Mouse (Mus musculus): Measurements from ENCODE around the gene Slc39a5. TPM values are rescaled to one million over a fixed set of nuclear protein-coding genes. Genes with fewer than 3 reads are reported as not detected.
A peak's percentile ranks its signal among the peaks of the same experiment; 100 is the strongest.

The Slc39a5 gene
- polyA plus RNA-seq, 1 experiment from 2014 or later = not detected

DNA sequence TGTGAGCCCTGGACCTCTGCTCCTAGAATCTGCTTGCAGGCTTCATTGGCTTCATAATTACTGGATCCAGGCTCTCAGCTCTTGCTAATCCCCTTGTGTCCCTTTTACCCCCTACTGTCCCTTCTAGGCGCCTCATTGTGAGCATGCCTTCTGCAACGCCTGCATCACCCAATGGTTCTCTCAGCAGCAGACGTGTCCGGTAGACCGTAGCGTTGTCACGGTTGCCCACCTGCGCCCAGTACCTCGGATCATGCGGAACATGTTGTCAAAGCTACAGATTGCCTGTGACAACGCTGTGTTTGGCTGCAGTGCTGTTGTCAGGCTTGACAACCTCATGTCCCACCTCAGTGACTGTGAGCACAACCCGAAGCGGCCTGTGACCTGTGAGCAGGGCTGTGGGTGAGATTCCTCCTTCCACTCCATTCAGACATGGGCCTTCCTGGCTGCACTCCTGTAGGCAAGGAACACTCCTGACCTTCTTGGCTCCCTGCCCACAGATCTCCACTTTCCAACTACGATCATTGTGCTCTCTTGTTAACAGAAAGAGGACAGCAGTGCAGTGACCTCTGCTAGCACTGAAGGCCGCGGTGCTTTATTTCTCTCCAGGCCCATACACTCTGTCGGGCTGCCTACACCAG, 34.3 kb upstream of the Slc39a5 start:
- no peak overlapping the region for H3K4me3 ChIP-seq (replicated peaks; ENCODE audit: low read length)
- H3K36me3 ChIP-seq (replicated peaks; ENCODE audit: control insufficient read depth, insufficient read depth) = peaks cover 92% of the 10 kb centered on the region
- no peaks in the 10 kb centered on the region for H3K4me1 ChIP-seq (replicated peaks; ENCODE audit: control insufficient read depth, insufficient read depth, low read length)
- H3K9me3 ChIP-seq (ENCODE audit: control insufficient read depth, low read length) = no peaks in the 10 kb centered on the region
- peak overlapping the region; percentile 12; the same call in 1 of the 2 replicates for H3K9ac ChIP-seq
- no peak for DNase-seq (ENCODE audit: low spot score)
- ATAC-seq (ENCODE audit: low FRiP score) = no peak
- no peak overlapping the region for H3K4me2 ChIP-seq (replicated peaks)
- H3K27ac ChIP-seq = peak overlapping the region; percentile 38; the same call in 1 of the 2 replicates
- no peaks in the 10 kb centered on the region for H3K27me3 ChIP-seq (ENCODE audit: control insufficient read depth, insufficient read depth, low read length)
- WGBS = 68% methylated on average over 17 of the region's 17 CpGs

DNA sequence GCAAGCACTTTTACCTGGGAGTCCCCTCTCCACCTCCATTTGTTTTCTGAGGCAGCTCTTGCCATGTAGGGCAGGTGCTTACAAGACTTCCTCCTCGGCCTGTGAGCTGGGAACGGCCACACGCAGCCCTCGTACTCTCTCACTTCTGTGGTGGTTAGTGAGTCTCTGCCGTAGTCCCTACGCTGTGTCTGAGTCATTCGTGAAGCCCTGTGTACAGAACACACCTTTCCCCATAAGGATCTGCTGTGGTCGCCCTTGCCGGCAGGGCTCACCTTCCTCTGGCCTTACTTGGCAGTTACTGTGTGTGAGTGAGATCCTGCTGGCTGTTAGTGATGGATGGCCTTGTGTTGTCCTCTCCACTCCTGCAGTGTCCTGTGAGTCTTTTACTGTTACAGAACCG, 33.7 kb upstream of the Slc39a5 start:
- no peak overlapping the region for H3K9ac ChIP-seq
- DNase-seq (ENCODE audit: low spot score) (no peak), ATAC-seq (ENCODE audit: low FRiP score) (no peak)
- H3K27me3 ChIP-seq (ENCODE audit: control insufficient read depth, insufficient read depth, low read length) = no peaks in the 10 kb centered on the region
- H3K4me3 ChIP-seq (replicated peaks; ENCODE audit: low read length) = no peak overlapping the region
- H3K36me3 ChIP-seq (replicated peaks; ENCODE audit: control insufficient read depth, insufficient read depth) = peaks cover 92% of the 10 kb centered on the region
- no peak overlapping the region for H3K27ac ChIP-seq
- no peaks in the 10 kb centered on the region for H3K4me1 ChIP-seq (replicated peaks; ENCODE audit: control insufficient read depth, insufficient read depth, low read length)
- H3K4me2 ChIP-seq (replicated peaks) = no peak overlapping the region
- WGBS = 93% methylated on average over 10 of the region's 10 CpGs
- H3K9me3 ChIP-seq (ENCODE audit: control insufficient read depth, low read length) = no peaks in the 10 kb centered on the region

GRCm38 (mm10) chr10:128433417-128433816, 32.4 kb upstream of the Slc39a5 start:
- H3K36me3 ChIP-seq (replicated peaks; ENCODE audit: control insufficient read depth, insufficient read depth) = peaks cover 92% of the 10 kb centered on the region
- no peak overlapping the region for H3K9ac ChIP-seq
- 98% methylated on average over 2 of the region's 2 CpGs for WGBS

GRCm38 (mm10) chr10:128429454-128429853, 28.4 kb upstream of the Slc39a5 start:
- ATAC-seq (ENCODE audit: low FRiP score) = no peak
- H3K36me3 ChIP-seq (replicated peaks; ENCODE audit: control insufficient read depth, insufficient read depth) = peaks cover 85% of the 10 kb centered on the region
- no peak overlapping the region for H3K4me2 ChIP-seq (replicated peaks)

More at GRCm38 (mm10) chr10:128433417-128433816, 32.4 kb upstream of the Slc39a5 start:
- no peak overlapping the region for H3K27ac ChIP-seq
- no peak overlapping the region for H3K4me2 ChIP-seq (replicated peaks)
- DNase-seq (ENCODE audit: low spot score) = no peak
- no peaks in the 10 kb centered on the region for H3K4me1 ChIP-seq (replicated peaks; ENCODE audit: control insufficient read depth, insufficient read depth, low read length)
- no peak overlapping the region for H3K4me3 ChIP-seq (replicated peaks; ENCODE audit: low read length)
- no peak for ATAC-seq (ENCODE audit: low FRiP score)
- no peaks in the 10 kb centered on the region for H3K27me3 ChIP-seq (ENCODE audit: control insufficient read depth, insufficient read depth, low read length)
- no peaks in the 10 kb centered on the region for H3K9me3 ChIP-seq (ENCODE audit: control insufficient read depth, low read length)

DNA sequence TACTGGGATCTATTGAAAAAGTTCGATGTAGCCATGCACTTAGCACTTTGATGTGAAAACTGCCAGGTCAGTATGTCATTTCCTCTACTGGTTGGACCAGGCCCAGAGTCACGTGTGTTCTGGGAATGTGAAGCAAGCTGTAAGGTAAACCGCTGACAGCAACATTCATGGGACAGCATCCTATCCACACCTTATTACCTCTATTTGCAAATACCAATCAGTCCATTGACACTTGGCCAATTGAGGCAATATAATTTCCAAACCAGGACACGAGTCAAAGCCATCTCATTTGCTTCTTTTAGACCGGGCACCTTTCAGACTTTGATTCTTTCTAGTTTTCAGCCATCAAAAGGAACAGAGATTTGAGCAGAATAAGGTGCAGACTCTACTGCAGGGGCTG, 28.0 kb upstream of the Slc39a5 start:
- 94% methylated on average over 5 of the region's 5 CpGs for WGBS
- DNase-seq (ENCODE audit: low spot score) (no peak), ATAC-seq (ENCODE audit: low FRiP score) (no peak)
- Histone ChIP-seq H3K27me3 (ENCODE audit: control insufficient read depth, insufficient read depth, low read length) (no peaks in the 10 kb centered on the region), H3K4me1 (replicated peaks; ENCODE audit: control insufficient read depth, insufficient read depth, low read length) (no peaks in the 10 kb centered on the region), H3K27ac (no peak overlapping the region), H3K4me3 (replicated peaks; ENCODE audit: low read length) (no peak overlapping the region), H3K9me3 (ENCODE audit: control insufficient read depth, low read length) (no peaks in the 10 kb centered on the region), H3K36me3 (replicated peaks; ENCODE audit: control insufficient read depth, insufficient read depth) (peaks cover 85% of the 10 kb centered on the region), H3K9ac (no peak overlapping the region), H3K4me2 (replicated peaks) (no peak overlapping the region)

More at GRCm38 (mm10) chr10:128429454-128429853, 28.4 kb upstream of the Slc39a5 start:
- H3K27ac ChIP-seq = no peak overlapping the region
- 88% methylated on average over 4 of the region's 4 CpGs for WGBS
- no peak for DNase-seq (ENCODE audit: low spot score)
- H3K9ac ChIP-seq = no peak overlapping the region
- H3K9me3 ChIP-seq (ENCODE audit: control insufficient read depth, low read length) = no peaks in the 10 kb centered on the region
- H3K4me1 ChIP-seq (replicated peaks; ENCODE audit: control insufficient read depth, insufficient read depth, low read length) = no peaks in the 10 kb centered on the region
- no peak overlapping the region for H3K4me3 ChIP-seq (replicated peaks; ENCODE audit: low read length)
- no peaks in the 10 kb centered on the region for H3K27me3 ChIP-seq (ENCODE audit: control insufficient read depth, insufficient read depth, low read length)

- peaks cover 90% of the 10 kb centered on the region for H3K36me3 ChIP-seq (replicated peaks; ENCODE audit: control insufficient read depth, insufficient read depth)
- H3K27ac ChIP-seq = no peak overlapping the region
- no peaks in the 10 kb centered on the region for H3K4me1 ChIP-seq (replicated peaks; ENCODE audit: control insufficient read depth, insufficient read depth, low read length)
- H3K9me3 ChIP-seq (ENCODE audit: control insufficient read depth, low read length) = no peaks in the 10 kb centered on the region
- no peak overlapping the region for H3K9ac ChIP-seq
- 97% methylated on average over 3 of the region's 3 CpGs for WGBS
- DNase-seq (ENCODE audit: low spot score) (no peak), ATAC-seq (ENCODE audit: low FRiP score) (no peak)
- no peak overlapping the region for H3K4me3 ChIP-seq (replicated peaks; ENCODE audit: low read length)
- no peaks in the 10 kb centered on the region for H3K27me3 ChIP-seq (ENCODE audit: control insufficient read depth, insufficient read depth, low read length)
- no peak overlapping the region for H3K4me2 ChIP-seq (replicated peaks)
Measured at GRCm38 (mm10) chr10:128425260-128425659, 24.2 kb upstream of the Slc39a5 start.

DNA sequence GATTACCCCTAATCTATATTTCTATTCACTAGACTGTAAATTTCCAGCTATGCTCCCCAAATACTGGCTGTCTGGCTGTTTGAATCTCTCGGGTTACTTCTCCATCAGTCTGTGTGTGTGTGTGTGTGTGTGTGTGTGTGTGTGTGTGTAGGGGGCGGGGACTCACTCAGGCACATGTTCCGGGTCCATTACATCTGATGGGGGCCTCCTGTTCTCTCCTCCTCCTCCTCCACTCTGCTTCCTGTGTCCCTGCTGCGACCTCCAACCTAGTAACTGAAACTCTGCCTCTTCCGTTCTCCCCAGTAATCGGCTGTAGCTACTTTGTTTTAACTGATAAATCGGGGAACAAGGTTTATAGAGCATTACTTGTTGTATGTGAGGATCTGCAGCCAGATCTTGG, 23.6 kb upstream of the Slc39a5 start:
- Histone ChIP-seq H3K4me2 (replicated peaks) (no peak overlapping the region), H3K4me1 (replicated peaks; ENCODE audit: control insufficient read depth, insufficient read depth, low read length) (no peaks in the 10 kb centered on the region), H3K9me3 (ENCODE audit: control insufficient read depth, low read length) (no peaks in the 10 kb centered on the region), H3K36me3 (replicated peaks; ENCODE audit: control insufficient read depth, insufficient read depth) (peaks cover 90% of the 10 kb centered on the region), H3K27me3 (ENCODE audit: control insufficient read depth, insufficient read depth, low read length) (no peaks in the 10 kb centered on the region), H3K27ac (no peak overlapping the region), H3K9ac (no peak overlapping the region), H3K4me3 (replicated peaks; ENCODE audit: low read length) (no peak overlapping the region)
- DNase-seq (ENCODE audit: low spot score) (no peak), ATAC-seq (ENCODE audit: low FRiP score) (no peak)
- WGBS = 81% methylated on average over 7 of the region's 7 CpGs

- ATAC-seq (ENCODE audit: low FRiP score) (no peak), DNase-seq (ENCODE audit: low spot score) (no peak)
- WGBS = 82% methylated on average over 5 of the region's 5 CpGs
- Histone ChIP-seq H3K9me3 (ENCODE audit: control insufficient read depth, low read length) (no peaks in the 10 kb centered on the region), H3K4me2 (replicated peaks) (no peak overlapping the region), H3K36me3 (replicated peaks; ENCODE audit: control insufficient read depth, insufficient read depth) (peaks cover 97% of the 10 kb centered on the region), H3K27me3 (ENCODE audit: control insufficient read depth, insufficient read depth, low read length) (no peaks in the 10 kb centered on the region), H3K4me1 (replicated peaks; ENCODE audit: control insufficient read depth, insufficient read depth, low read length) (no peaks in the 10 kb centered on the region), H3K9ac (no peak overlapping the region), H3K4me3 (replicated peaks; ENCODE audit: low read length) (no peak overlapping the region), H3K27ac (no peak overlapping the region)
Measured at GRCm38 (mm10) chr10:128422426-128422825, 21.4 kb upstream of the Slc39a5 start.

DNA sequence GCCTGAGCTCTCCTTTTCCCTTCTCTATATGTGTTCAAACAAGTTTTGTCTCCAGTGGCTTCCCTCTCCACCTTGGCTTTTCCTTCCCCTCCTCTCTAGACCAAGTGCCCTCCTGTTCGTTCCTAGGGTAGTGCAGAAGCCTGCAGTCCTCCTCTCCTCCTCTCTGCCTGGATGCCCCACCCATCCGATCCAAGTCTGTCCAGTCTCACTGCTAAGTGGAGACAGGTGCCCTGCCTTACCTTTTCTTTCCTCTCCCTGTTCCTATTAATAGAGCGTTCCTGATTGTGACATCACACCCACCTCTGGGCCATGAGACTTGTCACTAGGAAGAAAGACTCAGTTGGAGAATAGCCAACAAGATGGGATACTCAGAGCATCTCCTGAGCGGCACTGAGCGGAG, 13.8 kb upstream of the Slc39a5 start:
- H3K9ac ChIP-seq = no peak overlapping the region
- peaks cover 53% of the 10 kb centered on the region for H3K36me3 ChIP-seq (replicated peaks; ENCODE audit: control insufficient read depth, insufficient read depth)
- DNase-seq (ENCODE audit: low spot score) = no peak
- ATAC-seq (ENCODE audit: low FRiP score) = no peak
- H3K4me1 ChIP-seq (replicated peaks; ENCODE audit: control insufficient read depth, insufficient read depth, low read length) = peaks cover 31% of the 10 kb centered on the region
- H3K27ac ChIP-seq = no peak overlapping the region
- no peak overlapping the region for H3K4me2 ChIP-seq (replicated peaks)
- no peak overlapping the region for H3K4me3 ChIP-seq (replicated peaks; ENCODE audit: low read length)
- WGBS = 95% methylated on average over 5 of the region's 5 CpGs
- no peaks in the 10 kb centered on the region for H3K27me3 ChIP-seq (ENCODE audit: control insufficient read depth, insufficient read depth, low read length)
- H3K9me3 ChIP-seq (ENCODE audit: control insufficient read depth, low read length) = no peaks in the 10 kb centered on the region

- no peak for DNase-seq (ENCODE audit: low spot score)
- no peak for ATAC-seq (ENCODE audit: low FRiP score)
- no peak overlapping the region for H3K4me3 ChIP-seq (replicated peaks; ENCODE audit: low read length)
- H3K36me3 ChIP-seq (replicated peaks; ENCODE audit: control insufficient read depth, insufficient read depth) = peaks cover 37% of the 10 kb centered on the region
- peaks cover 39% of the 10 kb centered on the region for H3K4me1 ChIP-seq (replicated peaks; ENCODE audit: control insufficient read depth, insufficient read depth, low read length)
- no peaks in the 10 kb centered on the region for H3K27me3 ChIP-seq (ENCODE audit: control insufficient read depth, insufficient read depth, low read length)
- H3K9ac ChIP-seq = peak overlapping the region; percentile 78
- peak overlapping the region; percentile 91 for H3K4me2 ChIP-seq (replicated peaks)
- H3K9me3 ChIP-seq (ENCODE audit: control insufficient read depth, low read length) = no peaks in the 10 kb centered on the region
- WGBS = 83% methylated on average over 1 of the region's 1 CpGs
- H3K27ac ChIP-seq = no peak overlapping the region
Measured at GRCm38 (mm10) chr10:128413076-128413475, 12.0 kb upstream of the Slc39a5 start.

All from hindbrain, embryonic 14.5 days (tissue).